8 mouse cellular contexts compared by ENCODE assay signal in the genomic region with DNA sequence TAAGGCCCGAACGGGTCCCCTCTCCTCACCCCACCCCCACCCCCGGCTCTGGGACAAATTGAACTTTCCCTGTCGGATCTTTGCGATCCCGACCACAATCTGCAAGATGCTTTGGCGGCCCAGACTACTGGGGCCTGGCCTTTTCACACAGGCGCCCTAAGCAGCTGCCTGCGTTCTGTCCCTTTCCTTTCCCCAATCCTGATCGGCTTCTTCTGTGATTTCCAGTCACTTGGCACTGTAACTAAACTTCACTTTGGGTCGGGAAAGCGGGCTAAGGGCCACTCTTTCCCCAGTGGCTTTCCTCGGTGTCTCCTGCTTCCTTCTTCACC. TPM values are rescaled to one million over a fixed set of nuclear protein-coding genes. Genes with fewer than 3 reads are reported as not detected.
DNase-seq lines count a peak whose midpoint lies in the region; ATAC-seq and TF ChIP-seq lines count a peak whose summit lies in the region.

No protein-coding gene starts in this region.

- no peaks in the 10 kb centered on the region for H3K9me3 ChIP-seq in lung, postnatal 0 days (ENCODE audit: low read length)
- H3K9me3 ChIP-seq in limb, embryonic 10.5 days (replicated peaks): no peaks in the 10 kb centered on the region
- H3K9me3 ChIP-seq in neural tube, embryonic 15.5 days (replicated peaks): no peaks in the 10 kb centered on the region

- TF ChIP-seq POLR2A in embryonic fibroblast, embryonic 13.5 days (IDR thresholded peaks at IDR 0.05; ENCODE audit: low read depth, low read length): no peak

- no peaks in the 10 kb centered on the region for H3K27me3 ChIP-seq in lung, postnatal 0 days (replicated peaks; ENCODE audit: insufficient read depth, low read length)
- no peaks in the 10 kb centered on the region for H3K27me3 ChIP-seq in limb, embryonic 10.5 days (ENCODE audit: low read depth, poor library complexity, severe bottlenecking)
- H3K27me3 ChIP-seq in neural tube, embryonic 15.5 days (replicated peaks): no peaks in the 10 kb centered on the region

- TF ChIP-seq CTCF in lung, postnatal 0 days (IDR thresholded peaks at IDR 0.05): no peak
- TF ChIP-seq CTCF in embryonic fibroblast, embryonic 13.5 days (IDR thresholded peaks at IDR 0.05; ENCODE audit: borderline replicate concordance, insufficient read depth, low read length): no peak

- H3K36me3 ChIP-seq in lung, postnatal 0 days (ENCODE audit: insufficient read depth, low read length): no peaks in the 10 kb centered on the region
- H3K36me3 ChIP-seq in limb, embryonic 10.5 days: peaks cover 26% of the 10 kb centered on the region
- H3K36me3 ChIP-seq in neural tube, embryonic 15.5 days: no peaks in the 10 kb centered on the region

- peaks cover 26% of the 10 kb centered on the region for H3K4me1 ChIP-seq in lung, postnatal 0 days (ENCODE audit: insufficient read depth, low read depth, low read length)
- peaks cover 10% of the 10 kb centered on the region for H3K4me1 ChIP-seq in embryonic fibroblast, embryonic 13.5 days (ENCODE audit: control insufficient read depth, insufficient read depth, low read length)
- peaks cover 51% of the 10 kb centered on the region for H3K4me1 ChIP-seq in limb, embryonic 10.5 days
- peaks cover 53% of the 10 kb centered on the region for H3K4me1 ChIP-seq in neural tube, embryonic 15.5 days

- H3K4me3 ChIP-seq in lung, postnatal 0 days (ENCODE audit: low read depth, low read length): peak overlapping the region; percentile 76
- peak overlapping the region; percentile 83 for H3K4me3 ChIP-seq in embryonic fibroblast, embryonic 13.5 days (ENCODE audit: insufficient read depth, low read length)
- peak overlapping the region; percentile 74 for H3K4me3 ChIP-seq in limb, embryonic 10.5 days
- H3K4me3 ChIP-seq in neural tube, embryonic 15.5 days (replicated peaks): peak overlapping the region; percentile 84

- H3K27ac ChIP-seq in lung, postnatal 0 days (ENCODE audit: low read length): peak overlapping the region; percentile 94
- peak overlapping the region; percentile 83 for H3K27ac ChIP-seq in embryonic fibroblast, embryonic 13.5 days (ENCODE audit: insufficient read depth, low read length)
- H3K27ac ChIP-seq in limb, embryonic 10.5 days: peak overlapping the region; percentile 89
- H3K27ac ChIP-seq in neural tube, embryonic 15.5 days (replicated peaks): peak overlapping the region; percentile 86

- H3K4me2 ChIP-seq in lung, postnatal 0 days (replicated peaks; ENCODE audit: low read depth, low read length): peak overlapping the region; percentile 91
- H3K4me2 ChIP-seq in neural tube, embryonic 15.5 days: peak overlapping the region; percentile 99

- no peak for ATAC-seq in lung, postnatal 0 days
- ATAC-seq in neural tube, embryonic 15.5 days (ENCODE audit: low FRiP score): peak; percentile 21

- WGBS in lung, postnatal 0 days: under 1% methylated on average over 13 of the region's 13 CpGs
- 0% methylated on average over 13 of the region's 13 CpGs for WGBS in limb, embryonic 10.5 days
- under 1% methylated on average over 13 of the region's 13 CpGs for WGBS in neural tube, embryonic 15.5 days

- peak overlapping the region; percentile 72 for H3K9ac ChIP-seq in lung, postnatal 0 days (replicated peaks; ENCODE audit: low read depth)
- peak overlapping the region; percentile 73 for H3K9ac ChIP-seq in neural tube, embryonic 15.5 days (replicated peaks)

- TF ChIP-seq EP300 in lung, postnatal 0 days (IDR thresholded peaks at IDR 0.05): no peak

- DNase-seq in lung, postnatal 0 days (ENCODE audit: low spot score): no peak
- DNase-seq in lung, adult 18-20 months: no peak
- DNase-seq in limb, embryonic 10.5 days (ENCODE audit: low spot score): no peak
- no peak for DNase-seq in embryo, embryonic 10 days (ENCODE audit: low spot score)
- no peak for DNase-seq in adrenal gland, postnatal 10 days
- DNase-seq in frontal cortex, postnatal 14 days (ENCODE audit: low spot score in 2 of 2): no peak

RNA-seq across cellular contexts. Expression of gene Bysl, which starts 17.5 kb away (rescaled TPM):
- 9.9 and 10.4 TPM in 2 replicates for polyA plus RNA-seq in lung, postnatal 0 days (2015; fragmentation: Nextera tagmentation; extraction: Ambion mirVana)
- polyA plus RNA-seq in embryonic fibroblast, embryonic 13.5 days (2011; ENCODE audit: insufficient read length, low read depth, missing spikeins): 11.6 and 17.0 TPM in 2 replicates
- polyA plus RNA-seq in limb, embryonic 10.5 days (2016; fragmentation: Nextera tagmentation; extraction: Ambion mirVana): 41.3 and 48.3 TPM in 2 replicates
- polyA plus RNA-seq in neural tube, embryonic 15.5 days (2015; fragmentation: Nextera tagmentation; extraction: Ambion mirVana): 34.7 and 37.1 TPM in 2 replicates
- 10 to 100 TPM; 14.1 to 16.6 TPM for total RNA-seq in adrenal gland, postnatal 10 days (2021)

RNA-seq across cellular contexts. Expression of gene Med20, which starts 17.6 kb away (rescaled TPM):
- polyA plus RNA-seq in lung, postnatal 0 days (2015; fragmentation: Nextera tagmentation; extraction: Ambion mirVana): 31.6 and 32.8 TPM in 2 replicates
- 27.2 and 28.9 TPM in 2 replicates for polyA plus RNA-seq in embryonic fibroblast, embryonic 13.5 days (2011; ENCODE audit: insufficient read length, low read depth, missing spikeins)
- polyA plus RNA-seq in limb, embryonic 10.5 days (2016; fragmentation: Nextera tagmentation; extraction: Ambion mirVana): 51.6 and 53.4 TPM in 2 replicates
- polyA plus RNA-seq in neural tube, embryonic 15.5 days (2015; fragmentation: Nextera tagmentation; extraction: Ambion mirVana): 36.9 and 39.8 TPM in 2 replicates
- 10 to 100 TPM; 38.1 to 39.8 TPM for total RNA-seq in adrenal gland, postnatal 10 days (2021)

RNA-seq across cellular contexts. Expression of gene Gm20517, which starts 17.6 kb away (rescaled TPM):
- 0.64 and 1.4 TPM in 2 replicates for polyA plus RNA-seq in lung, postnatal 0 days (2015; fragmentation: Nextera tagmentation; extraction: Ambion mirVana)
- polyA plus RNA-seq in embryonic fibroblast, embryonic 13.5 days (2011; ENCODE audit: insufficient read length, low read depth, missing spikeins): 2.5 and 2.8 TPM in 2 replicates
- polyA plus RNA-seq in limb, embryonic 10.5 days (2016; fragmentation: Nextera tagmentation; extraction: Ambion mirVana): 0.81 and 2.1 TPM in 2 replicates
- polyA plus RNA-seq in neural tube, embryonic 15.5 days (2015; fragmentation: Nextera tagmentation; extraction: Ambion mirVana): 2.5 and 2.9 TPM in 2 replicates
- 1 to 10 TPM; 2.8 to 5.5 TPM for total RNA-seq in adrenal gland, postnatal 10 days (2021)

RNA-seq across cellular contexts. Expression of gene Usp49, which starts 36.7 kb away (rescaled TPM):
- polyA plus RNA-seq in lung, postnatal 0 days (2015; fragmentation: Nextera tagmentation; extraction: Ambion mirVana): 3.3 and 4.1 TPM in 2 replicates
- 7.2 and 8.8 TPM in 2 replicates for polyA plus RNA-seq in embryonic fibroblast, embryonic 13.5 days (2011; ENCODE audit: insufficient read length, low read depth, missing spikeins)
- polyA plus RNA-seq in limb, embryonic 10.5 days (2016; fragmentation: Nextera tagmentation; extraction: Ambion mirVana): 5.5 and 6.8 TPM in 2 replicates
- 6.1 and 6.8 TPM in 2 replicates for polyA plus RNA-seq in neural tube, embryonic 15.5 days (2015; fragmentation: Nextera tagmentation; extraction: Ambion mirVana)
- total RNA-seq in adrenal gland, postnatal 10 days (2021): 1 to 10 TPM; 6.8 to 9.0 TPM
